Mouse (Mus musculus) monocyte, adult 2 months (primary cell): ENCODE data around the gene Atp6v0e2.

Experiments used
- DNase-seq, 2 experiments: peaks; one replicate each; pipeline ENCODE4 v3.0.0; 2022; ENCODE audit warnings: low spot score in 2 of 2, low read depth in 1 of 2

The Atp6v0e2 gene

DNA sequence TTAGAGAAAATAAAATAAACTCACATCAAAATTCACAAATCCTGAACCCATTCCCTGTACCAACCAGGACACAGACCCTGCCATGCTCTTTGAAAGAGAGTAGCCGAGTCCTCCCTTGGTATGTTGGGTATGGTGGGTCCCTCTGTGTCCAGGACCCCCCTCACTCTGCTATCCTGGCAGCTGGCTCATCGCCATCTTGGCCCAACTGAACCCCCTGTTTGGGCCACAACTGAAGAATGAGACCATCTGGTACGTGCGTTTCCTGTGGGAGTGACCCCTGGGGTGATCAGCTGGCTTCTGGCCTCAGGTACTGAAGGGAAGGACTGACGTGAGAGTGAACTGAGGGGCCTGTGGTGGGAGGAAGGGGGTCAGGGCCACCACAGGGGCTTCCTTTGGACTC, 2.4 kb downstream of the Atp6v0e2 start:
- no peak for DNase-seq

DNA sequence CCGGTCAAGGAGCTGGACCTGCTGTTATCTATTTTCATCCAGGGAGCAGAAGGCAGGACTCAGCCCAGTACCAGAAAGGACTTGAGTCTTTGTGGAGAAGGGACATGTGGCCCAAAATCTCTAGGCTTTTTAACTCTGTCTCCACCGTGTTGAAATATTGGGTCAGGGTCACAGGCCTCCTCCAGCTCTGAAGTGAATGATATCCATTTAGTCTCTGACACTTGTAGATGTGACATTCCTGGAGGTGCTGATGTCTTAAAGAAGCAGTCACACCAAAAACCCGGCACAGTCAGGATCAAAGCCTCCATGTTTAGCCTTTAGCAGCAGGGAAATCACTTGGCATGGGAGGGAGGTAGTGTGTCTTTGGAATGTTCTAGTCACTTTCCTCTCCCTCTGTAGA, 3.3 kb downstream of the Atp6v0e2 start:
- no peak for DNase-seq

DNA sequence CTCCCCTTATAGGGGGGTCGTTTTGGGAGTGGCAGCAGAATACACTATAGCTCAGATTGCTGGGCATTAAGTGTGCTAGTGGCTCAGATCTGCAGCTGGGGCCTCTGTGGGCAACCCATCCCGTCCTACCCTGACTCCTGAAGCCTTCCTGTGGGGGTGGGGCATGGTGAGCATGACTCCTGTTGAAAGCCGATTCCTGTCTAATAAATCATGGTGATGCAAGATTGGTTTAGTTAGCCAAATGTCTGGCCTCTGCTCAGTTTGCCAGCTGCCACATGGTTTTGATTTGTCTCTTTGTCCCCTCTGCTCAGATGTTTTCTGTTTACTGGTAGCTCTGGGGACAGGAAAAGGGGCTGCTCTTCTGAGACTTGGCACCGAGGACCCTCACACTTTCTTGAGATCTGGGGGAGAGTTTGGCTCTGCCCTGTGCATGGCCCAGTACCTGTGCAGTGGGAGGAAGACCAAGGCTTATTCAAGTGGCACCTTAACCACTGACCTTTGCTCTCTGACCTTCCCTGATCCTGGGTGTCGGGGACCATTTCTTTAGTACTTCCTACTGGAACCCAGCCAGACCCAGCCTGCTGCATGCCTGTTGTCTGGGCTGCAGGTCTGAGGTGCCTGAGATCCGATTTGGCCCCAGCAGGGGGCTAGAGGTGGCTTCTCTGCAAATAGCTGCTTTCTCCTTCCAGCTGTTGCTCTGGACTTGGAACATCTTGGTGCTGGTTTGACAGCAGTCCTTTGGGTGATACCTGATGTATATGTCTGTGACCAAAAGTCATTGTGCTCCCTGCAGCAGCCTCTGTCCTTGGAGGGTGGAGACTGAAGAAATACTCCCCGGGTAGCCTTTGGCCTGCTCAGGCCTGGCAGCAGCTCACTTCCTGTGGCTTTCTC, 4.4 kb downstream of the Atp6v0e2 start:
- DNase-seq = no peak

DNA sequence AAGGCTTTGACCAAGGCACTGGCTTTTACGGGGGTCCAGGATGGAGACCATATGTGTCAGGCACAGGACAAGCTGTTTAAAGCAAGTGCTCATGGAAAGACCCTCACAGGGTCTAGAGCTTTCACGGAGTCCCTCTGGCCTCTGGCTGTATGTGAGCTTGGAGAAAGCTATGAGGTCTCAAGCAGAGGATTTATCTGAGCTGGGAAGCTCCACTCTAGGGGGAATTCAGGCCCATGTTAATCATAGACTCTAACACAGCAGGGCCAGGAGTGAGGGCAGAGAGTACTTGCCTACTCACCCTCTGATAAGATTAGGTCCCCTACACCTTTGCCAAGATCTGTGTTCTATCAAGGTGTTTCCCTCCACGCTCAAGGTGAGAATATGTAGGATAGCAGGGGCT, 5.2 kb downstream of the Atp6v0e2 start:
- no peak for DNase-seq

DNA sequence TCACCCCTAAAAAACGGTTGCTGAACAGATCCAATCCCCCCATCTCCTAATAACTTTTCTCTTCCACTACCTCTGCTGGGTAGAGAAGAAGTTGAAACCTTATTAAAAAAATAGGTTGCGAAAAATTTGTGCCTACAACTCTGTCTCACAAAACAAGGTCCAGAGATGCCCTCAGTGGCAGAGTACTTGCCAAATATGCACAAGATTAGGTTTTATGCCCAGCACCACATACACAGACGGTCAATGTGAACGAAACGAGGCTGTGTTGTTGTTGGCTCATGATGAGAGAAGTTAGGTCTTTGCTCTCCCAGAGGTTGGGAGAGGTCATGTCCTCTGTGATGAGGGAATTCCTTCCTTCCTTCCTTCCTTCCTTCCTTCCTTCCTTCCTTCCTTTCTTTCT, 7.8 kb downstream of the Atp6v0e2 start:
- DNase-seq = no peak

DNA sequence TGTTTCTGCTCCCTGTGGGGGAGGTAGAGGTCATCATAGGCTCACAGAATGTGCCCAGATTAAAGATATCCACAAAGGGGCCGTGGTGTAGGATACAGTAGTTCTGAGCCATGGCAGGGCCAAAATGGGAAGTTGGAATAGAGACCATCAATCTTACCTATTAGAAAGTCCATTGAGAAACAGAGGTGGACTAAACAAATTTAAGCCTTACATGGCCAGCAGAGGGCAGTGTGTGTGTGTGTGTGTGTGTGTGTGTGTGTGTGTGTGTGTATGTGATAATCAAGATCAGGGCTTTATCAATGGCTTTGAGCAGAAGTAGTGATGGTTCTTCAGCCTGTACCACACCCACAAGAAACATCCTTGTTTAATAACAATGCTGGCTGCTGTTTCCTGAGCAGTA, 8.9 kb downstream of the Atp6v0e2 start:
- no peak for DNase-seq

DNA sequence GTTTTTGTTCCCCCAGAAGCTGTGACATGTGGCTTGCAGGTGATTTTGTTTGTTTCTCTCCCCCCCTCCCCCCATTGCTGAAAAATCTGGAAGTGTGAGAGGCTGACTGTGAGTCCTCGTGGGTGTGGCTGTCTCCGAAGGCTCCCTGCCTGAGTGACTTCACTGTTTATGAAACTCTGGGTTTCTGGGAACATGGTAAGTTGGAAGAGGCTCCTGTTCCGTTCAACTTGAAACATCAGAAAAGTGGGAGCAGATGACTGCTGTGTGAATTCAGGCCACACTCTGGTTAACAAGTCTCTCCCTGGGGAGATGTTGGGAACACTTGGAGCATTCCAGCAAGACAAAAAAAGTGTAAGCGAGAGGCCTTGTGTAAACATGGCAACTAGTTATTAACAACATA, 9.4 kb downstream of the Atp6v0e2 start:
- no peak for DNase-seq

DNA sequence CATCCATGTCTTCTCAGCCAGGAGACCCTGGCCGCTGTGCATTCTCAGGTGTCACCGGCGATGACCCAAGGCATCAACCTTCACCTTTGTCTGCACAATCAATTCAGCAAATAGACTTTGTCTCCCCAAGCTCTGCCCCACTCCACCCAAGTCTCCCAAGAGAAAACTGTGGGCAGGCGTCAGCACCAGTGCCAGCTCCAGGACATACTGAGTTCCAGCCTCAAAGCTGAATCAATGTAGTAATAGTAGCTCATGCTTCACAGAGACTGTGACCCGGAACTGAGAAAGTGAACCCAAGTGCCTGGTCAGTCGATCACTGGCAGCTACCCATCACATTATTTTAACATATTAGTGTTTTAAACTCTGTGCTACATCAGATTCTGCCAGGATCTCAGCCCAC, 10.9 kb downstream of the Atp6v0e2 start:
- no peak for DNase-seq

DNA sequence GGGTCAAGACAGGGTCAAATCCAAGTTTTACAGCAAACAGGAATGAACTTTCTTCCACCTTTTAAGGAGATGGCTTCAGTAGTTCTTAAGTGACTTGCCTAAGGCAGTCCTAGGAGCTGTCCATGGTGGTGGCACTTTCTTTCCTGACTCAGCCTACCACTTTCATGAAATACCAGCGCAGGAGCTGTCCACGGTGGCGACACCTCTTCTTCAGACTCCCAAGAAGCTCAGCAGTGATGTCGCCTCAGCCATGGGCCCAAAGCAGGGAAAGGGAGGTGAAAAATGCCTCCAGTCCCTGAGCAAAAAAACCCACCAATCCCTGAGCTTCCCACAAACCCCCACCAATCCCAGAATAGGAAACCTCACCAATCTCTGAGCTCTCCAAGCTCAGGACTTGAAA, 15.5 kb downstream of the Atp6v0e2 start:
- DNase-seq = no peak

DNA sequence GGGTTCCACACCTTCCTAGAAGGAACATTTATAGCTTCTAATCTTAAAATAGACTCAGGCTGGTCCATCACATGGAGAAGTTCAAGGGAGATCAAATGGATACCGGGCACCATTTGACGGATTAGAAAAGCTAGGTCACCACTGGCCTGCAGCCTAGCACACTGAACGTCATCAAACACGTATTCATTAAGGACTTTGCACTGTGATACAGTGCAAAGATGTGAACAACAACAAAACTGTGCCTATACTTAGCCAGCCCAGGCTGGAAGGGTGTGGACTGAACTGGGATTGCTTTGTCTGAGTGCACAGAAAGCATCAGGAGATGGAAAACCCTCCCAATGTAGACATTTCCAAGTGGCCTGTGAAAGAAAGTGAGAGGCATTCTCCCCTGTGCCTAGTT, 16.4 kb downstream of the Atp6v0e2 start:
- DNase-seq = no peak

DNA sequence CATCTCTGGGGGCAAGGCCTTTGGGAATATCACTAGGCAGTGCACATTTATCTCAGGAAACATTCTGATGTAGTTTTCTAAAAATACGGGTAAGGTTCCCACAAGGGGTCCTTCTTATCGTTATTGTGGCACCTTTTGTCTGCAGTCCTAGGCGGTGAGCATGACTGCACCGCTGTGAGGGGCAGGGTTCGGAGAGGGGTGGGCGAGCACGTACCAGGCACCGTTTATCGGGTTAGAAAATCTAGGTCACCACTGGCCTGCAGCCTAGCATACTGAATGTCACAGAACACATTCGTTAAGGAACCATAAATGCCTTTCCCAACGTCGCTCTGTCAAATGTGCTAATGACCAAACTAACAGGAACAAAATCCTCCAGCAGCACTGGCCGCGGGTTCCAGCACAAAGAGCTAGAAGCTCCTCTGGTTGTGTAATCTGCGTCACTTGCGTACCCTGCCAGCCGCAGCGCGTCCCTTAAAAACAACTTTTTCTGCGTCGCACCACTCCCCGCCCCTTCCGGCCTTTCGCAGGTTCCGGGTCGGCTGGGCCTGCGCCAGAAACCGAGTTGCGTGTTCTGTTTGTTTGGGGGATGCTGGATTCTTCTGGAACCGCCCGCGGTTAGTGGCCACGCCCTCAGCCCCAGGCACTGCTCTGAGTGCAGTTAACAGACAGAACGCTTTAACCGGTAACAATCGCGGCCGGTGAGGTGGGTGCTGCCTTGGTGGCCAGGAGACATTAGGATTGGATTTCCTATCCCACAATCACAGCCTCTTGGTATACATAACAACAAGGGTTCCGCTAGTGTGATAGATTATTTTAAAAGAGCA, 17.1 kb downstream of the Atp6v0e2 start, which contains the start of gene Lrrc61:
Lrrc61 (plus strand) TSS at position 517 of the 824 bp plus-strand sequence.
- DNase-seq = peak; percentile 89 to 94

DNA sequence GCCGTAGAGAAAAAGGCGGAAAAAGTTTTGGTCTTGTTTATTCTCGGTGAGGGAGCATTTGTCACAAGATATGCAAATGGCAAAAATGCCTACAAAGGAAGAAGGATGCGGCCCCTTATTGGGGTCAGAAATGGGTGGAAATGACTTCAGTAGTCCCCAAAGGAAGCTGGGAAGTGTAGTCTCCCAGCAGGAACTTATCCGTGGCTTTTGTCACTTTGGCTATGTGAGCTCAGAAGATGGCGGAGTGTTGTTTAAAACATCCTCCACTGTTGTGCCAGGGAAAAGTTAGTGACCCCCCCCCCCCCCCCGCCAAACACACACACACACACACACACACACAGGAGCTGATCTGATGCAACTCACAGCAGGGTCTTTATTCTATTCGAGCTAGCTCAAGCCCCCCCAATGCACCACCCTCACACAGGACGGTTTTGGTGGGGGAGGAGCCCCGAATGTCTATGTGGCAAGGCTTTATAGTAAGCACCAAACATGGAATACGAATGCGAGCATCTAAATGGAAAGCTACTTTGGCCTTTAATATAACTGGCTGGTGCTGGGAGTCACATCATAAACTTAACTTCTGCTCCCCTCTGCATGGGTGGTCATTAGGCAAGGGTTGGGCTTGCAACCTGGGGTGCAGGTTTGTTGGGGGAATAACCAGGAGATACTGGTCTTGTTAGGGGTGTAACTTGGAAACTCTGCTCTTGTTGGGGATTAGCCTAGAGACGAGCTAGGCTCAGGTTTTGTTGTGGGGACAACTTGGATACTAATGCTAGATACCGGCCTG, 17.9 kb downstream of the Atp6v0e2 start:
- peak in 1 of 2 experiments; percentile 28 for DNase-seq

DNA sequence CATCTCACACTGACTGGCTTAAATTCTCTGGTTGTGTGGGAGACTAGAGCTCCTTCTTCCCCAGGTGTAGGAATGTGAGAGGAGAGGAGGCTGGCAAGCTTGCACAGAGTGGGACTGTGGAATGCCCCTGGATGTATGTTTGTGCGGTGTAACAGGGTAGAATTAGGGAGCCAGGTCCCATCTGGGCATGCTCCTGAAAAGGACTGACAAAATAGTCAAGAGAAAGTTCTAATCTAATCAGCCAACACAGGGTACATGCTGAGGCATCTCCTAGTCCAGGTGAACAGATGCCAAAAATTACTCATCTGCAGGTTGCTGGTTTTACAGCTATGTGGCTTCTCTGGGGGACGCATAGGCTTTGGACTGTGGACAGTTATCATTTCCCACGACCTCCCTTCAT, 18.5 kb downstream of the Atp6v0e2 start:
- DNase-seq = no peak

DNA sequence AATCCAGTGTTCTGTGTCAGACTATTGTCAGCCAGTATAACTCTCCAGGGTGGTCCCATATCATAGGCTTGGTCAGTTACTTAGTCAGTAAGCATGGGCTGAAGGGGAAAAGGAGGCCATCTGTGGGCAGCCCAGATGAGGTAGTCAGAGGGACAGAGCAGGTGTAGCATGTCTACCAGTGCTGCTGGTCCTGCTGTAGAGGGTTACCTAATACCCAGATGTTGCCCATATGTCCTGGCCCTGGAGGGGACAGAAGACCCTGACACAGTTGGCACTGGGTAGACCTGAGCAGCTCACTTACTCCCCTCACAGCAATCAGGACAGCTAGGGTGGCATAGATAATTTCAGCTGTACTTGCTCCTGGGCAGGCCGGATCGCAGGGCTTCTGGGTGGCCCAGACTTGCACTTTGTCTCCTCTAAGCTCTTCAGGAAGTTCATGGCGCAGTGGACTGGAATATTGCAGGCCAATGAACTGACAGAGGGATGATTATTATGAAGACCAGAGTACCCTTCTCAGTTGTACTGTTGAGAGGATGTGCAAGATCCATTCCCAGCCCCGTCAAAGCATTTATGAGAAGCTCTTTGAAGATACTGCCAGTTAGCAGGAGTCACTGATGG, 28.4 kb downstream of the Atp6v0e2 start:
- DNase-seq = no peak

DNA sequence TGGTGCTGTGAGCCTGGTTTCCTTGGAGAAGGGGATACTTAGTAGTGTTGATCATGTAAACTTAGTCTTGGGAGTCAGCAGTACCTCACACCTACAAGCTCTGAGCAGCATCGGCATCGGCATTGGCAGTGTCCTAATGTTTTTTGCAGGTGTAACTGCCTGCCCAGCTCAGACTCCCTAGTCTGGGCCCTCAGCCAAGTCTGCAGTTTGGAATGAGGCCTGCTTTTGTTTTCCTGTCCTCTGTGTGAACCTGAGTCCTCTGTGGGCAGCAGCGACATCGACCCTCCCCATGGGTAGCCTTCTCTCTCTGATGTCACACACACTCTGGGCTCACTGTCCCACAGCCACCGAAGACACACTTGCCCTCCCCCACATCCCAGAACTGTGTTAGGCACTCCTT, 28.9 kb downstream of the Atp6v0e2 start:
- no peak for DNase-seq

DNA sequence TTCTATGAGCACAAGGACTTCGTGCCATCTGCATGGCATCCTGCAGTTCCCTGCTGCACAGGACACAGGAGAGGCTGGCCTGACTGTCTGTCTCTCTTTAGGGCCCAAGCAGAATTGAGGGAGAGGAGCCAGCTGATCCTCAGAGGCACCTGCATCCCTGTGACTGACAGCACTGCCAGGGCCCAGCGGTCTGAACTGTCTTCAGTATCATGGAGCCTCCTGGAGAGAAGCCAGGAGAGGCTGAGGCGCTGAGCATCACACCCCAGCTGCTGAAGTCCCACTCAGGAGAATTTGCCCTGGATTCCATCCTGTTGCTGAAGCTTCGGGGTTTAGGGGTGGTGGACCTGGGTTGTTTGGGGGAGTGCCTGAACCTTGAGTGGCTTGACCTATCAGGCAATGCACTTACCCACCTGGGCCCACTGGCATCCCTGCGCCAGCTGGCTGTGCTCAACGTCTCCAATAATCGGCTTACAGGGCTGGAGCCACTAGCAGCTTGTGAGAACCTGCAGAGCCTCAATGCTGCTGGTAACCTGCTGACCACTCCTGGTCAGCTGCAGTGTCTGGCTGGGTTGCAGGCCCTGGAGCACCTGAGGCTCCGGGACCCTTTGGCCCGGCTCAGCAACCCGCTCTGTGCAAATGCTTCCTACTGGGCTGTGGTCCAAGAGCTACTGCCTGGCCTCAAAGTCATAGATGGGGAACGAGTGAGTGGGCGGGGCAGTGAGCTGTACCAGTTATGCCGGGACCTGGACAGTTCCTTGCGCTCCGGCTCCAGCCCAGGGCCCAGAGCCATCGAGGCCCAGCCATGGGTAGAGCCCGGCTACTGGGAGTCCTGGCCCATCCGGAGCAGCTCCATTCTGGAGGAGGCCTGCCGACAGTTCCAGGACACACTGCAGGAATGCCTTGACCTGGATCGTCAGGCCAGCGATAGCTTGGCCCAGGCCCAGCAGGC, 30.9 kb downstream of the Atp6v0e2 start:
- DNase-seq = no peak

DNA sequence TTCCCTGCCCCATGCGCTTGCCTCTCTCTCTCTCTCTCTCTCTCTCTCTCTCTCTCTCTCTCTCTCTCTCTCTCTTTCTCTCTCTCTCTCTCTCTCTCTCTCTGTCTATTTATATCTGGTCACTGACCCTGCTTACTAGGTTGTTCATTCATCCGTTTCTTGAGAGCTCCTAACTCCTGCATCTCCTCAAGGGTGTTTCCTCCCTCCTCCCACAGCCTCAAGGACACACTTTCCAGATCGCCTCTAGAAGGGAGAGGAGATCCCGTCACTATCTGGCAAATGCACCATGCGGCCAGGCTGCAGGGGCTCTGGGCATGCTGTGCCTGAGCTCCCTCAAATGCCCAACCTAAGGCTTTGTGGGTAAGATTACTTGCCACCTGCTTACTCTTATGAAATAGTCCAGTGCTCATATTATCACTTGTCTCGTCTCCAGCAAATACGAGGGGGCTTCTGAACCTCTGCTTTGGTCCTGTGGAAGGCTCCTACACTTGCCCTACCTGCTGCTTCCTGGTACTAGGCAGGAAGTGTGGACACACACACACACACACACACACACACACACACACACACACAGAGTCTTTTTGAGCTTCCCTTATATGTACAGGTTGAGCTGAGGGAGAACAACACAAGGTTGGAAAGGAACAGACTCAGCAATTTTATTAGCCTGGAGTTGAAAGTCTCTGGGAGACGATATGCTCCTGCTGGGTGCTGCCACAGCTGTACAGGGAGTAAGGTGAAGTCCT, 31.8 kb downstream of the Atp6v0e2 start:
- DNase-seq = no peak

DNA sequence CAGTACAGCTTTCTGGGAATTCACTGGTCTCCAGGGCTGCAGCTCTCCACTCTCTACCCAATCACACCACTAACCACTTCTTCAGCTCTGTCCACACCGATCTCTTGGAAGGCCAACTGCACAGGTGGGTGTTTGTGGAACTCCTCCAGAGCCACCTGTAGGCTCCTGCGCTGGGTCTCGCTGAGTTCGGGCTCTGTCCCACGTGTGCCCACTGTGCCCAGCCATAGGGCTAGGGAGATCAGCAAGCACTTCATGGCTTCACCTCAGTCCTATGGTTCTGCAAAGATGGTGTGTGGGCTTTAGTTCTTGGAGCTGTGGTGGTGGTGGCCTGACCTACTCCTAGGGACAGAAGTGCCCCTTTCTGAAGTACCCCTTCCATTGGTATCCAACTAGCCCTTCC, 34.6 kb downstream of the Atp6v0e2 start:
- no peak for DNase-seq

DNA sequence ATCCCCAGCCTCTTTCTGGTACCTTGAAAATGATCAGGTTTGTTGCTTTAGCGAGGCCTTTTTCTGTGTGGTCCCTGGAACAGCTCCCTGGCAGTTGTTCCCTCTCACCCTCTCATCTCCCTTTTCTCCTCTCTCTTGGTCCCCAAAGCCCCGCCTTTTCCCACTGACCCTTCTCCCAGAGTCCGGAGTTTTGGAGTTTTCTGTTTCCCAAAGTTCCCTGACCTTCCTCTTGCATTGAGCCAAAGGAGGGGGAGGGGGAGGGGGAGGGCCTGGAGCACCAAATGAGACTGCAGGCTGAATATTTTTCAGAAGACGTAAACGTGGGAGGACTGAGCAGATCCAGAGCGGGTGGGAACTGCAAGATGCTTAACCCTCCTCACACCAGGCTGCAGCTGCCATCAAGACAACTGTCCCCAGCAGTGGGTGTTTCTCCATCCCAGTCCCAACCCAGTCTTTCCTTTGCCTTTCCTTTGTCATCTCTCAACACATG, 35.2 kb downstream of the Atp6v0e2 start, which contains the start of gene Rarres2:
Rarres2 (minus strand) TSS at position 218 of the 490 bp plus-strand sequence.
- no peak for DNase-seq
